Mouse (Mus musculus): ENCODE results near the gene Rbpjl. TPM values are rescaled to one million over a fixed set of nuclear protein-coding genes. Genes with fewer than 3 reads are reported as not detected.

The Rbpjl gene
- polyA plus RNA-seq, 1 experiment from 2014 or later = 1.3 TPM

DNA sequence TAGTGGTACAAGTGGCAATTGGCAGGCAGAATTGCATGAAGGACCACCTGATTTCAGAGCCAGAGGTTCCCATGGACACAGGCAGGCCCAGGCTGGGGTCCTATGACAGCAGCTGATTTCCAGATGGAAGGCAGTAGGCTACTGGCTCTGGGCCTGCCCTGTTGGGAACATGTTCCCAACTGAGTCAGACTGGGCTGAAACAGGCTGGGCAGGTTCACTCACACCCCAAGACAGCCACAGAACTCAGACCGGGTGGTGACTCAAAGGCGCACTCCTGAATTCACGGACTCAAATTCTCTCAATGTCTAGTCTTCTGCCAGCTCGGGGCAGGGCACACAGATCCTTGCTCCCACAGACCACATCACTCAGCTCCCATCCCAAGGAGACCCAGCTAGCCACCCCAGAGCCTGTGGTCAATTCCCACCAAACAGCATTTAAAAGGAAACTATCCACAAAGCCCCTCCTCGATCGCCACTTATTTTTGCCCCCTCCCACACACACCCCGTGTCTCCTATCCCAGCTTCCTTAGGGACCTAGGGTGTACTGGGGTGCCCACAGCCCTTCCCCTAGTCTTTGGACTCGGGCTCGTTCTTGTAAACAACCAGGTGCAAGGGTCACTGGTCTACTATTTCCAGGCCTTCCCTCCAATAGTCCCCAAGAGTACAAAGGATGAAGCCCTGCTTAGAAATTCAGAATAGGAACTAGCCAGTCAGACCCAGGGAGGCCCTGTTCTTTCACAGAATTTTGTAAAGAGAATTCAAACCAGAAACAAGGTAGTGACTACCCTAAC is 28.9 kb downstream of the Rbpjl start:
- Histone ChIP-seq H3K36me3 (peaks cover 29% of the 10 kb centered on the region), H3K27me3 (no peaks in the 10 kb centered on the region), H3K9ac (no peak overlapping the region), H3K9me3 (no peaks in the 10 kb centered on the region), H3K4me3 (no peak overlapping the region), H3K4me2 (peak overlapping the region; percentile 17; the same call in 1 of the 2 replicates), H3K4me1 (peaks cover 65% of the 10 kb centered on the region), H3K27ac (peak overlapping the region; percentile 80)
- WGBS = 50% methylated on average over 9 of the region's 9 CpGs
- ATAC-seq (ENCODE audit: insufficient number of reproducible peaks, low FRiP score, low TSS enrichment, low read depth) = no peak

DNA sequence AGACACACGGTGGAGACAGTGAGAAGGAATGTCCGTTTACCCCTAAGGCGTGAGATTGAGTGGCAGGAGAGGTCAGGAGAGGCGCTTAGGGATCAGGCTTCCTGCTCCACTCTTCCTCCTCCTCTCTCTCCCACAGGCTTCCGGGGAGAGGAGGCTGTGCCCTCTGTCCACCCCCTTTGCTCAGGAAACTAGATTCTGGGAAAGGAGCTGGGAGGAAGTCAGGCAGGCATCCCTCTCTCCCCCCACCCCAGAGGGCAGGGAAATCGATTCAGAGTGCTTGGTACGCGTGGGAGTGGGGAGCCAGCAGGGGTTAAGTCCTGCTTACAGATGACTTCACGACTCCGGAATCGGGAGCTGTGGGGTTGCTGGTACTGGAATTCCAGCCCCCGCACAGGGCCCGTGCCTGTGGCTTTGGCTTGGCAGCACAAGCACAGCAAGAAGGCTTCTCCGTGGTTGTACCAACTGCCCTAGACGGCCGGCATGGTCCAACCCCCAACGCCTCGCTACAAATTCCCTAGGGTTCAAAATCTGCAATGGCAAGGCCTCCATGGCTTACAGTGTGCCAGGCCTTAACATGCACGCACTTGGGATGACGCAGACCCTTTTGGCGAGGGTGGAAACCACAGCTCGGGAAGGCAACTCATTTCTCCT is 29.7 kb downstream of the Rbpjl start:
- no peaks in the 10 kb centered on the region for H3K9me3 ChIP-seq
- 14% methylated on average over 22 of the region's 22 CpGs for WGBS
- no peak overlapping the region for H3K9ac ChIP-seq
- peak overlapping the region; percentile 17; the same call in 1 of the 2 replicates for H3K4me2 ChIP-seq
- peaks cover 21% of the 10 kb centered on the region for H3K36me3 ChIP-seq
- H3K4me3 ChIP-seq = no peak overlapping the region
- ATAC-seq (ENCODE audit: insufficient number of reproducible peaks, low FRiP score, low TSS enrichment, low read depth) = peak; percentile 41; the same call in 1 of the 2 replicates
- H3K27me3 ChIP-seq = no peaks in the 10 kb centered on the region
- H3K27ac ChIP-seq = peak overlapping the region; percentile 80
- peaks cover 72% of the 10 kb centered on the region for H3K4me1 ChIP-seq

DNA sequence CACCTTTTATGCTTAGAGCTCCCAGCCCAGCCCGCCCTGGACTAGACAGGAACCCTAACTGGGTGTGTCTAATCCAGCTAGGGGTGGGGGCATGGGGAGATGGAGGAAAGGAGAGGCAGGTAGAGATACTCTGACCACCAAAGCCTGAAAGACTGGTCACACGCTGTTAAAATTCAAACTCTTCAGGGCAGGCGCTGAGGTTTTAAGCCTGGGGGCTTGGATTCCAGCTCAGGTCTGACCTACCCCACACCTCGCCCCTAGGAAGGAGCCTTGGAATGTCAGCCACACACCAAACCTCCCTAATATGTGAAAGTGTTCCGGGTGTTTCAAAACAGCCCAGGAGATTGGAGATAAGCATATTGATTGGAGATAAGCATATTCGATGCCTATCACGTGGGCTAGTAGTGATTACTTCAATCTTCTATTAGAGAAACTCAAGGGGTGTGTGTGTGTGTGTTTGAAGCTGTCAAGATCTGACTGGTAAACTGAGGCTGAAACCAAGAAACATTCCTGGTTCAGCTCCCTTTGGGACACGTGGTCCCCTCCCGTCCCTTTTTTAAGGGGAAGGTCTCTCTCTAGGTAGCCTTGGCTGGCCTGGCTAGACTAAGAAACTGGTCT is 30.4 kb downstream of the Rbpjl start:
- WGBS = 59% methylated on average over 9 of the region's 9 CpGs
- Histone ChIP-seq H3K4me3 (no peak overlapping the region), H3K4me2 (0 out of 2 replicates have a peak overlapping the region, but pooled peaks have one; percentile 17), H3K36me3 (peaks cover 14% of the 10 kb centered on the region), H3K4me1 (peaks cover 77% of the 10 kb centered on the region), H3K9me3 (no peaks in the 10 kb centered on the region), H3K27me3 (no peaks in the 10 kb centered on the region), H3K27ac (peak overlapping the region; percentile 80), H3K9ac (no peak overlapping the region)
- ATAC-seq (ENCODE audit: insufficient number of reproducible peaks, low FRiP score, low TSS enrichment, low read depth) = 0 out of 2 replicates have a peak, but pooled peaks have one; percentile 11

DNA sequence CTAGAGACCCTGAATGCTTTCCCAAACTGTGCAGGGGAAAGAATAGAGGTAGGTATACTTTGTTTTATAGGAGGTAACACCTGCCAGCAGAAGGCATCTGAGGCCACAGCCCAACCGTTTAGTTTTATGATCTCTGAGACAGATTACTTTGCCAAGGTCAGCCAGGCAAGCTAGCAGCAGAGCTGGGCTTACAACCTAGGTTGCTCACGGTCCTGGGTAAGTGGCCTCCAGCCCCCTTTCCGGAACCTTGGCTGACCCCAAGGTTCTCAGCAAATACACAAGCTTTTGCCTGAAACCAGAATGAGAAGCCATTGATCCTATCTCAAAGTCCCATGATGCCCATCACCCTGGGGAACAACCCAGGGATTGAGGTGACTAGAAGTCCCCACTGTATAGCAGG is 31.7 kb downstream of the Rbpjl start:
- Histone ChIP-seq H3K4me3 (no peak overlapping the region), H3K36me3 (peaks cover 1% of the 10 kb centered on the region; the same call in 1 of the 2 replicates), H3K27ac (no peak overlapping the region), H3K4me1 (peaks cover 90% of the 10 kb centered on the region), H3K9me3 (no peaks in the 10 kb centered on the region), H3K27me3 (no peaks in the 10 kb centered on the region), H3K9ac (no peak overlapping the region), H3K4me2 (no peak overlapping the region)
- no peak for ATAC-seq (ENCODE audit: insufficient number of reproducible peaks, low FRiP score, low TSS enrichment, low read depth)
- WGBS = 51% methylated on average over 3 of the region's 3 CpGs

DNA sequence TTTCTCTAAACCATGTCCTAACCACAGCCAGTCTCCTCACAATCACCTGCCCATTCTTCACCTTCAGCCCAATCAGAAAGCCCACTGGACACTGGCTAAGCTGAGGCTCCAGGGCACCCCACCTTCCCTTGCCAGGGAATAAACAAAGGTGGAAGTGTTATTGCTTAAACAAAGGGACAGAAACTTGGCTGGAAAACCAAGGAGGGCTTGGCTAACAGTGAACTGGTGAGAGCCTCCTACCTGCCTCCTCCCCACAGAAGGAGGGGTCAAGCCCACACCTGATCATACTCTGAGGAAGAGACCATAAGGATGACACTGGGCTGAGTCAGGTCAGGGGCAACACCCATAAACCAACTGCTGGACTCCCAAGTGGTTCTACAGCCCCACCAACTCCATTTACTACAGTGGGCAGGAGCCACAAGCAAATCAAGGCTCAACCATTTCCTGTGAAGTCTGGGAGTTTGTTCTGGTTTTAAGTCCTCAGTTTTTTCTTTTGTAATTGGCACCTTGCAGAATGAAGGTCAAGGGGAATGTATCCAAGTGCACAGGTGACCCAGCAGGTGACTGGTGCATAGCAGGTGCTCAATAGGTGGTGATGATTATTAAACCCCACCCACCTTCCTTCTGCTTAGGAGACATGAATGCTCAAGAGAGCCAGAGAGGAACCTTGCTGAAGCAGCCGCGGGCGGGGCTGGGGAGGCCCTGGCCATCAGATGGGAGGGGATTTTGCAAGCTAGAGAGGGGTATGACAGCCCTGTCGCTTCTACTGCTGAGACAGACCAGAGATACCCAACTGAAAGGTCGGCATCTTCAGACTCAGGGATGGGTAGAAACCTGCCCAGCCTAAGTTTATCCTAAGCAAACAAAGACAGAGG is 32.5 kb downstream of the Rbpjl start:
- Histone ChIP-seq H3K4me3 (no peak overlapping the region), H3K9me3 (no peaks in the 10 kb centered on the region), H3K9ac (no peak overlapping the region), H3K27ac (peak overlapping the region; percentile 86), H3K4me2 (0 out of 2 replicates have a peak overlapping the region, but pooled peaks have one; percentile 10), H3K27me3 (no peaks in the 10 kb centered on the region), H3K4me1 (peaks cover 97% of the 10 kb centered on the region), H3K36me3 (no peaks in the 10 kb centered on the region)
- no peak for ATAC-seq (ENCODE audit: insufficient number of reproducible peaks, low FRiP score, low TSS enrichment, low read depth)
- 35% methylated on average over 5 of the region's 5 CpGs for WGBS

DNA sequence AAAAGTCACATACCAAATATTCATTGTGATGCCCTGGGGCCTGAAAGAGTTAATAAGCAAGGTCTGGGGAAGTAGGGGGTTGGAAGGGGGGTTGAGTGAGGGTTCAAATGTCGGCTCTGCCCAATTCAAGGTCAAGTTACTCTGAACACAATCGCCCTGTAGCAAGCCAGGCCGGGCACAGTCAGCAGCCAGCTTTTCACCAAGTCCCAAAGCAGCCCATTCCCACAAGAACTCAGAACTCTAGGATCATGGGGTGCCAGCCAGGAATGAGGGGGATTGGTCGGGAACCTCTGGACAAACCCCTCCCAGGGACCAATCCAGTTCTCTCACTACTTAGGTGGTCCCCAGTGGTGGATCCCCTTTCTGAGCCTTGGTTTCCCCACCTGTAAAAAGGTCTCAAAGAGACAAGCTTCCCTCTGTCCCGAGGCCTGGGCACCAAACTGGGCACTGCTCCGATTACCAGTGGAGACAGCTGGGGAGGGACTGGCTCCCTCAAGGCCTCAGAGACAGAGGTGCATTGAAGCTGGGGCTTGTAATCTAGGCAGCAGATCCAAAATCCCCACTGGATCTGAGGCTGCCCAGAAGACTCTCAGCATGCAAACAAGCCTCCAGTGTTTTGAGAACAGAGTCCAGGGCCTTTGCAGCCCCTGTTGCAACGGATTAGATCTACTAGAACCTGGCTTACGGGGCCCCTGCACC is 33.4 kb downstream of the Rbpjl start:
- no peak overlapping the region for H3K9ac ChIP-seq
- ATAC-seq (ENCODE audit: insufficient number of reproducible peaks, low FRiP score, low TSS enrichment, low read depth) = no peak
- 22% methylated on average over 8 of the region's 8 CpGs for WGBS

DNA sequence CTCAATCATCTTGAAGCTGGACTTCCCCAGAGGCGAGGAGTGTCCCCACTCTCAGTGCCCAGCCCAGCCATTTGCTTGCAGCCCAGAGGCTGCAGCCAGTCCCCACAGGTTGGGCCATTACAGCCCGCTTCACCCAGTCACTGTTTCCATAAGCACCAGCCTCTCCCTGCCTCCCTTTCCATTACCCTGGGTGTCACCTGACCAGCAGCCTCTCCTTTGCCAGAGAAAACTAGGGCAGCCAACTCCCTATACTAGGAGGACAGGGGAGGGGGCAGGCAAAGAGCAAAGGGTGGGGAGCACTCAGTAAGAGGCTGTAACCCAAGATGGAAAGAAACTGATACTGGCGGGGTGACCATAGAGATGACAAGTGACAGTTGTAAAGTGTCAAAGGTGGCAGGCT is 34.0 kb downstream of the Rbpjl start:
- H3K4me2 ChIP-seq = 0 out of 2 replicates have a peak overlapping the region, but pooled peaks have one; percentile 1
- no peaks in the 10 kb centered on the region for H3K9me3 ChIP-seq
- peaks cover 97% of the 10 kb centered on the region for H3K4me1 ChIP-seq
- no peaks in the 10 kb centered on the region for H3K36me3 ChIP-seq
- peak overlapping the region; percentile 86 for H3K27ac ChIP-seq
- no peak overlapping the region for H3K9ac ChIP-seq
- WGBS = 47% methylated on average over 3 of the region's 3 CpGs
- ATAC-seq (ENCODE audit: insufficient number of reproducible peaks, low FRiP score, low TSS enrichment, low read depth) = peak; percentile 46
- no peak overlapping the region for H3K4me3 ChIP-seq
- H3K27me3 ChIP-seq = no peaks in the 10 kb centered on the region

More for the DNA sequence above, 33.4 kb downstream of the Rbpjl start:
- Histone ChIP-seq H3K4me3 (no peak overlapping the region), H3K27ac (peak overlapping the region; percentile 86), H3K4me1 (peaks cover 97% of the 10 kb centered on the region), H3K27me3 (no peaks in the 10 kb centered on the region), H3K4me2 (0 out of 2 replicates have a peak overlapping the region, but pooled peaks have one; percentile 10), H3K9me3 (no peaks in the 10 kb centered on the region), H3K36me3 (no peaks in the 10 kb centered on the region)

DNA sequence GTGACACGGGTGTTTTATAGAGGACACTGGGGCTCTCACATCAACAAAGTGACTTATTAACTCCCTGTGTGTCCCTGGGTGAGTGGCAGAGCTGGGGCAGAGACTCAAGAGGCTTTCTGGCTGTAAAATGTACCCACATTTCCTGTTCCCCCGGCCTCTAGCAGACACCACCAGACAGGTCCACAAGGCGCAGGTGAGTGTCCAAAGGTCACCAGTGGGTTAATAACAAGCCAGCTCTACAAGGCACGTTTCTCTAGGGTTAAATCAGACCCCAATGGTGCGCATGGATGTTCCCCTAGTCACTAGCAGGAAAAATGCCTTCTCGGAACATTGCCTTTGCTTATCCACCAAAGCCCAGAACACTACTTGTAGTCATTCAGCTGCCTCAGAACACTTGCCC is 34.8 kb downstream of the Rbpjl start:
- peak overlapping the region; percentile 86 for H3K27ac ChIP-seq
- H3K9me3 ChIP-seq = no peaks in the 10 kb centered on the region
- H3K27me3 ChIP-seq = no peaks in the 10 kb centered on the region
- no peak overlapping the region for H3K9ac ChIP-seq
- H3K4me1 ChIP-seq = peaks cover 91% of the 10 kb centered on the region
- no peak overlapping the region for H3K4me3 ChIP-seq
- no peaks in the 10 kb centered on the region for H3K36me3 ChIP-seq
- ATAC-seq (ENCODE audit: insufficient number of reproducible peaks, low FRiP score, low TSS enrichment, low read depth) = no peak
- WGBS = 42% methylated on average over 6 of the region's 6 CpGs
- H3K4me2 ChIP-seq = no peak overlapping the region

DNA sequence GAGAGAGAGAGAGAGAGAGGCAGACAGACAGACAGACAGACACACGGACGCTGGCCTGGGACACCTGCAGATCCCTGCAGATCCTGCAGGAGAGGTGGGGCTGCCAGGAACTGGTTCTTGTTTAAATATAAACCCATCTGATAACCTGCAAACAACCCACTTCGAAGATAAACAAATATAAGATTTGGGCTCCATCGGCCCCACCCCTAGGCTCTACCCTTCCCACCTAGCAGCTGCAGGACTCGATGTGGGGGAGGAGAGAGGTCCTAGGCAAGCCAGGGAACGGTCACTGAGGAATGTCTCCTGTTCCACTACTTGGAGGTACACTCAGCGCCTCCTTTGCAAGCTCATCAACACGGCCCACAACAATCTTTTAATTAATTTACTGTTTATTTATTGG is 35.3 kb downstream of the Rbpjl start:
- peaks cover 88% of the 10 kb centered on the region for H3K4me1 ChIP-seq
- no peak overlapping the region for H3K4me2 ChIP-seq

DNA sequence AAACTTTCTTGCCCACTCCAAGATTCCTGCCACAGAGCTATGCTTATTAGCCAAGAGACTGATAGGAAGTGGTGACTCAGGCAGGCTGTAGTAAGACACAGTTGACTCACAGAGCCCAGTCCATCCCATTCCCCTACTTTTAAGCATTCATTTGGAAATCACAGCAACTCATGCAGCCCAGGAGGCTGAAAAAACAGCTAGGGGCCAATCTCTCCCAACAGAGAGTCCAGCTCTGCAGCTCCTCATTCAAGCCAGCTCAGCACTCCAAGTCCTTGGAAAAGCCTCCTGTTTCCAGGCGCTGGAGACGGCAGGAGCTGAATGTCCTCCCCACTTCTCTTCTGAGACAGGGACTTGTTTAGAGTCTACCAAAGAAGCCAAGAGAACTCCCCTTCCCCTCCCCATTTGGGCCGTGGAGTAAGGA is 36.1 kb downstream of the Rbpjl start:
- WGBS = 75% methylated on average over 3 of the region's 3 CpGs

More for the DNA sequence above, 35.3 kb downstream of the Rbpjl start:
- Histone ChIP-seq H3K27ac (no peak overlapping the region), H3K36me3 (no peaks in the 10 kb centered on the region), H3K9me3 (no peaks in the 10 kb centered on the region), H3K4me3 (no peak overlapping the region), H3K27me3 (no peaks in the 10 kb centered on the region), H3K9ac (no peak overlapping the region)
- ATAC-seq (ENCODE audit: insufficient number of reproducible peaks, low FRiP score, low TSS enrichment, low read depth) = no peak
- whole genome bisulfite sequencing = 41% methylated on average over 8 of the region's 8 CpGs

More for the DNA sequence above, 36.1 kb downstream of the Rbpjl start:
- H3K4me2 ChIP-seq = no peak overlapping the region
- no peaks in the 10 kb centered on the region for H3K36me3 ChIP-seq
- peak overlapping the region; percentile 47; the same call in 1 of the 2 replicates for H3K27ac ChIP-seq
- H3K4me1 ChIP-seq = peaks cover 88% of the 10 kb centered on the region
- H3K9ac ChIP-seq = no peak overlapping the region
- ATAC-seq (ENCODE audit: insufficient number of reproducible peaks, low FRiP score, low TSS enrichment, low read depth) = no peak
- H3K4me3 ChIP-seq = no peak overlapping the region
- no peaks in the 10 kb centered on the region for H3K9me3 ChIP-seq
- H3K27me3 ChIP-seq = no peaks in the 10 kb centered on the region
